Mouse (Mus musculus) spleen, postnatal 10 days (tissue): ENCODE measurements around the gene Grin3b.

Source experiments
- DNase-seq, 2 experiments: peaks; one replicate each; pipeline ENCODE4 v3.0.0; 2021 to 2022; ENCODE audit warnings: low spot score in 2 of 2

The Grin3b gene

GRCm38 (mm10) chr10:79970415-79971182, at the start of gene Grin3b:
TSS of gene Grin3b (plus strand) at chr10:79970715.
- no peak for DNase-seq

- DNase-seq, result no peak
Observed at GRCm38 (mm10) chr10:79920958-79921535, 49.5 kb upstream of the Grin3b start, which contains the start of gene R3hdm4. TSS of gene R3hdm4 (minus strand) at chr10:79921208.

GRCm38 (mm10) chr10:79921572-79921971, 48.9 kb upstream of the Grin3b start:
- no peak for DNase-seq

- peak; percentile 95 to 97 for DNase-seq
Observed at GRCm38 (mm10) chr10:79924998-79925784, 45.3 kb upstream of the Grin3b start.

GRCm38 (mm10) chr10:79925785-79926490, 44.6 kb upstream of the Grin3b start:
- DNase-seq, result peak; percentile 51 to 64

GRCm38 (mm10) chr10:79926491-79927323, 43.8 kb upstream of the Grin3b start, which contains the start of gene Arid3a:
TSS of gene Arid3a (plus strand) at chr10:79927043.
- peak; percentile 87 to 90 for DNase-seq

- peak; percentile 71 to 73 for DNase-seq
Observed at GRCm38 (mm10) chr10:79927324-79928029, 43.0 kb upstream of the Grin3b start.

- peak in 1 of 2 experiments; percentile 57 for DNase-seq
Observed at GRCm38 (mm10) chr10:79928030-79928694, 42.4 kb upstream of the Grin3b start.

- no peak for DNase-seq
Observed at GRCm38 (mm10) chr10:79928907-79929701, 41.4 kb upstream of the Grin3b start.

- no peak for DNase-seq
Observed at GRCm38 (mm10) chr10:79929967-79930825, 40.3 kb upstream of the Grin3b start.

GRCm38 (mm10) chr10:79930826-79931186, 39.7 kb upstream of the Grin3b start:
- no peak for DNase-seq

GRCm38 (mm10) chr10:79931797-79932196, 38.7 kb upstream of the Grin3b start:
- DNase-seq, result no peak

- no peak for DNase-seq
Observed at GRCm38 (mm10) chr10:79932736-79933135, 37.8 kb upstream of the Grin3b start.

GRCm38 (mm10) chr10:79933145-79933679, 37.3 kb upstream of the Grin3b start:
- DNase-seq, result peak in 1 of 2 experiments; percentile 52

- no peak for DNase-seq
Observed at GRCm38 (mm10) chr10:79933861-79934260, 36.7 kb upstream of the Grin3b start.

- peak in 1 of 2 experiments; percentile 50 for DNase-seq
Observed at GRCm38 (mm10) chr10:79934272-79934721, 36.2 kb upstream of the Grin3b start.

- DNase-seq, result no peak
Observed at GRCm38 (mm10) chr10:79934794-79935569, 35.5 kb upstream of the Grin3b start.
